Mouse (Mus musculus) bone marrow macrophage, adult 2 months (primary cell): Measurements from ENCODE around the gene C1s2.

Experiments used
- CTCF ChIP-seq: IDR thresholded peaks from 2 replicates; pipeline ENCODE4 v1.5.1; 2012; ENCODE audit warnings: low read depth, mild to moderate bottlenecking, low read length, moderate library complexity
- POLR2A ChIP-seq: IDR thresholded peaks from 2 replicates; pipeline ENCODE4 v1.6.1; 2012; ENCODE audit warnings: mild to moderate bottlenecking, low read depth, low read length, borderline replicate concordance

DNA sequence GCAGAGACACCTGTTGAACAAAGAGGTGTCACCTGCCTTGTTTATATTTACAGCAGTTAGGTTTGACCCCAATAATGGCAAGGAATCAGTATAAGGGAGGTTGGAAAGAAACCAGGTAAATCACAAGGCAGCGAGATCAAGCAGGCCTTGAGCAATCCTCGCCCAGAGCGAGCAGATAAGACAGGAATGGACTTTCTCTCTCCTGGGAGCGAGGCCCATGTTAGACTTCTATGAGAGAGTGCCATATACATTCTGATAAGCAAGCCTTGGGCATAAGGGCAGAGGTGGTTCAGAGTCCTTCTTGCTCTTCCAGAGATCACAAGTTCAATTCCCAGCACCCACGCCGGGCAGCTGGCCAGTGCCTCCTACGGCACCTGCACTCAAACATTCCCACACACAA is 42.9 kb upstream of the C1s2 start:
- no peak for TF ChIP-seq POLR2A
- TF ChIP-seq CTCF = no peak
